Mouse (Mus musculus) adrenal gland, postnatal 25 days (tissue): ENCODE data around the gene Gm49387. TPM values are rescaled to one million over a fixed set of nuclear protein-coding genes. Genes with fewer than 3 reads are reported as not detected.
A peak's percentile ranks its signal among the peaks of the same experiment; 100 is the strongest.

Source experiments
- DNase-seq: peaks from one replicate; pipeline ENCODE4 v3.0.0; 2021; ENCODE audit warnings: mixed read lengths
- total RNA-seq: library from RNA; stranded (reverse); gene quantifications from 2 replicates; pipeline ENCODE4 v1.2.3, GENCODE M21; 2021

Gm49387 gene
- total RNA-seq, 1 experiment from 2014 or later, result 1.2 TPM

DNA sequence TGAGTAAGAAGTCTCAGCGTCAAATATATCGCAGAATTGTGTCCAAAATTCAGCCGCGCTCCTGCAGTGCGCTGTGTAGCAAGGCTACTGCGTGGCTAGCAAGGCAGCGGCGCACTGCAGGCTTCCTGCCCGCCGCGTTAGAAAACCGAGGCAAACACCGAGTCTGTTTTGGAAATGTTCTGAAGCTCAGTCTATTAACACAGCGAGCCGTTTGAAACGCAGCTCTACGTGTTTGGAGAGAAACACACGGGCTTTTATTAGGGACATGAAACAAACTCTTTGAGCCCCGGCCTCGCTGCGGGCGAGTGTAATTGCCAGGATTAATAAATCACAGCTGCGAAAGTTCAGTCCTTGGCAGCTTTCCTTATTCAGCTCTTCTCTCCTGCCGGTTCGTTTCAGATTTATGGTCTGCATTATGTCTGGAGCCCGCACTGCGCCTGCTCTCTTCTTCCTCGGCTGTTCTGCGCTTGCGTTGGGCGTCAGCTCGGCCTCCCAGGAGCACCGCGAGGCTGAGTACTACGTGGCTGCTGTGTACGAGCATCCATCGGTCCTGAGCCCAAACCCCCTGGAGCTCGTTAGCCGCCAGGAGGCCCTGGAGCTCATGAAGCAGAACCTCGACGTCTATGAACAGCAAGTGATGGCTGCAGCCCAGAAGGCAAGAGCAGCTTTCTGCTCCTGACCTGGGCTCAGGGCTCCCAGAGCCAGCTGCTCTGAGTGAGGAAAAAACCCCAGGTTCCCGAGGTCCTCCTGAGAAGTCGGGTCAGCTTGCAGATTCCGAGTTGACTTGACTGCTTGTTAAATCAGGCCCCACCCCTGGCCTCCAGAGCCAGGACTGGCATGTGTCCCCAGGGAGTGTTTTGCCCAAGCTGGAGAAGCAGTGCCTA, 21.2 kb upstream of the Gm49387 start:
- peak; percentile 81 for DNase-seq

DNA sequence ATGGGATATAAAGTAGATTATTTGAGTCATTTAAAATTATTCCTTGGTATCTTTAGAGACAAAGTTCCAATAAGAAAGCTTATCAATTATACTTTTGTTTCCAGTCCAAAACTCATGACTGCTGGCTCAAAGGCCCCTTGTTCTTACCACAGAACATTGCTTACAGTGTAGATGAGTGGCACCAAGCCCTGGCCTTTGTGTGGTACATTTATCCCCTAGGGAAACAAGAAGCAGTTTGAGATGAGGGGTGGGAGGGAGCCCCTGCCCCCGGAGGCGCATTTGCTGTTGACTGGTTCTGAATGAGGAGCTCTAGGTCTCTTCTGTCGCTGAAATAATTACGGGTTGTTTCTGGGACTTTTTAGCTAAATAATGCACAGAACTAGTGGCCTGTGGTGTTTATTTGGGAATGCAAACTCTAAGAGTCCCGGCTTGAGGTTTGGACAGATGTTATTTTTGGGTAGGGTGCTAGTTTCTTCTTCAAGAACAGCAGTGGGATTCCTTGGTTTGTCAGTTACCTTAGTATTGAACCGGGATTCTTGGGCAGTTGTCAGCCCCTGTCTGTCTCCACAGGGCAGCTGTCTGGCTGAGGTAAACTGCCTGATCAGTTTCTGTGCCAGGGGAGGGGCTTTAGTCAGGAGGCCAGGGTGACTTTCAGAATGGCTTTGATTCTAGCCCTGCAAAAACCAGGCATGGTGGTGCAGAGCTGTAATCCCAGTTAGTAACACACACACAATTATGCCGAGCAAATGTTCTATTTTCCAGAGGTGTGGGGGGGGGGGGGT, 19.8 kb upstream of the Gm49387 start:
- no peak for DNase-seq

DNA sequence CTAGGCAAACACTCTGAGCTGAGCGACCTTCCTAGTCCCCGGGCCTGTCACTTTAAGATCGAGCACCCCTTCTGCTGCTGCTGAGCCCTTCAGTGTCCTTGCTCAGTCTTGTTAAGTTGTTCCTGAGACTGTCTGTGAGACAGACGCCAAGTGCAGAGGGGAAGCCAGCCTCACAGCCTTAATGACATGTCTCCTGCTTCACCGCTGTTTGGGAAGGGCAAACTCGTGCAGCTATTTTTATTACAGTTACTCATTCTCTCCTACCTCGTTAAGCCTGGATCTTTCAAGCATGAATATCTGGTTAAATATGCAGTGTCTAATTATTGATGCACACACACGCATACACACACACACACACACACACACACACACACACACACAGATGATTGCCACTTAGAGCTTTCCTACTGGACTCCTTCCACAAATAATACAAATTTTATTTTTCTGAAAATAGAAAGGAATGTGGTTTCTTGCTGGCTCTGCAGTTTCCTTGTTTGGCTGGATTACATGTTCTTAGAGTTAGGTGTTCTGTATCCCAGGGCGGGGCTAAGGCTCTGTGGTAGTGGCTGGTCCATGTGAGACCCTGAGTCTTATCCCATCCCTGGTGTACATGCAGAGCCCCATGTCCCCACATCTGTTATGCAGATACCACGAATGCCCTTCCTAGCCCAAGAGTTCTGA, 19.0 kb upstream of the Gm49387 start:
- DNase-seq, result peak; percentile 38

DNA sequence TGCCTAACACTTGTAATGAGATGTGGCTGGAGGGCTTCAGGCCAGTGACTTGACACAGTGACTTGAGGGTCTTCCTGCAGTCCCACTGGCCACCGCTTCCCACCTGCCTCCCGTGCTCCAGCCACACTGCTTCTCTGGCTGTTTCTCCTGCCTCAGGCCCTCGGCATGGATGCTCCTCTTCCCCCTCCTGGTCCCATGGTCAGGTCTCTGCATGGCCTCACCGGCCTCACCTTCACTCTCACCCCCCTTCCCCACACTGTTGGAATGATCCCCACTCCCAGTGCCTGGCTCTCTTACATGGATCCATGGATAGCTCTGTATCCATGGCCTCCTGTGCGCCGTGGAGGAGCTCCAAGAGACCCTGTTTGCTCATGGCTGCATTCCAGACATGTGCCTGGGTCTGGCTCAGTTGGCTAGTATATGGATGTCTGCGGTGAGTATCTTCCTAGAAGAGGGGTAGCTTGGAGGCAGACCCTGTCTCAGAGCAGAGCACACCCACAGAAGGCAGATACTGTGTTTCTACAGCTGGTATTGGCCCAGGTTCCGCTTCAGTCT, 17.5 kb upstream of the Gm49387 start:
- DNase-seq, result no peak

DNA sequence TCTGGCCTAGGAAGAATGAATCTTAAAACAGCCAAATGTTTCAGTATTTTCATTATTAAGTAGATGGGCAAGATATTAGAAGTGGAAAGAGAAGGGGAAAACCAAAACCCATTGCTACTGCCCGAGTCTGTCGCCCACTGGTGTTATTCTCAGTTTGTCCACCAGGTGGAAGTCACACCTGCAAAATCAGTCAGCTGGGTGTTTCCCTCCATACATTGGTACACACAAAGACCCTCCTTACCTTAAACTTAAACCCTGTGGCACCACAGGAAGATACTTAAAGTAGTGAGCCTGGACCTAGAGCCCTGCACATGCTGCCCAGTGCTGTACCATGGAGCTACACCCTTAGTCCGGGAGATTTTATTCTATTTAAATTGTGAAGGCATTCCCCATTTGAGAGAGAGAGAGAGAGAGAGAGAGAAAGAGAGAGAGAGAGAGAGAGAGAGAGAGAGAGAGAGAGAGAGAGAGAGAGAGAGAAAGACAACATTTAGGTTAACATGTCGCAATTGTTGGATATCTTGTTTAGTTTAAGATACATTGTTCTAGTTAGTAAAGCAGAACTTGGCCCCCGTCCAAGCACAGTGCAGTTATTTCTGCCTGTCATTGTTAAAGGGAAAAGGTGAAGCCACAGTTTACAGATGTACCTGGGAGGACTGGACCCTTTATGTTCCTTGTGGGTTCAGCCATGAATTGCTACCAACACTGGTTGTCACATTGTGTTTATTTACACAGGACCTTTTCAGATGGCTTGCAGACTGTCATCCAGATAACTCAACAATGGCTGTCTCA, 16.4 kb upstream of the Gm49387 start:
- DNase-seq, result peak; percentile 60

DNA sequence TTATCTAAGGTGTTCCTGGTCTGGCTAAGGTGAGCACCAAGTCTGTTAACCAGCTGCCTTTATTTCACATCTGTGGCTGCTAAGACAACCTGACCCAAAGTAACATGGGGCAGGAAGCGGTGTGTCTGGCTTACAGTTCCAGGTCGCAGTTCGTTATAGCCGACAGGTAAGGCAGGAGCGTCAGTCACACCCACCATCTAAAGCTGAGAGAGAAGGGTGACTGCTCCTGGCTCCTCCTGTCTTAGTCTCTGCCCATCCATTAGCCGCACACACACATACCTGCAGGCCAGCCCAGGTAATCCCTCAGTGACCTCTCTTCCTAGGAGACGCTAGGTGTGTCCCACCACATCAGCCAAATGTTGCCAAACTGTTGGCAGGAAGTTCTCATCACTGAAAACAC, 15.7 kb upstream of the Gm49387 start:
- no peak for DNase-seq

DNA sequence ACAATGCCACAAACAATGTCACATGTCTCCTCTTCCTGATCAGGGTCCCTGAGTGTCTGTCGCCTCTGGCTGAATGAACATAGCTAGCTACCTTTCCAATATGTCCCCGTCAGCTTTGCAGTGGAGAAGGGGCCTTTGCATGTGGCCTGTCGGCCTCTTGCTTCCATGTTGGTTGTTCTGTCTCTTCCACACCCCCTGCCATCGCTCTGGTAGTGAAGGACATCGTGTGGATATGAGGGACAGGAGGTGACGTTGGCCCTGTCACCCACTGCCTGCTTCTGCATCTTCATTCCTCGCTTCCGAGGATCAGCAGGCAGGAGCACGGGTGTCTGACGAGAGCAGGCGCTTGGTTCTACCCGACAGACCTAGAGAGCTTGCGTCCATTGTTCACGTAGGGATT, 14.7 kb upstream of the Gm49387 start:
- no peak for DNase-seq

DNA sequence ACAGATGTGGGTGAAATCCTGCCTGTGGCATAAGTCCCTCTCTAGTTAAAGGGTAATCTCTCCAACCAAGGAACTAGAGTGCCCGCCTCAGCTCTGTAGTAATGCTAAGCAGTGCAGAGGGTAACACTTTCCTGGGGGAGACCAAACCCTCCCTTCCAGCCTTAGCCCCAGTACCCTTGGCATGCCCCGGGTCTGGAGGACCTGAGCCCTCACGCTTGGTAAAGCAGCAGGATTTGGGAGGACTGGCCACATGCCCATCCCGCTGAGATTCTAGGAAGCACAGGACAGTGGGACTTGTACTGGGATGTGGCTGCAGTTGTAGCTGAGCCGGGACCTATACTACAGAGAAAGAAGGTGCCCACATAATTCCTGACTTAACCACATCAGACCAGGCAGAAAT, 14.1 kb upstream of the Gm49387 start:
- DNase-seq, result no peak

DNA sequence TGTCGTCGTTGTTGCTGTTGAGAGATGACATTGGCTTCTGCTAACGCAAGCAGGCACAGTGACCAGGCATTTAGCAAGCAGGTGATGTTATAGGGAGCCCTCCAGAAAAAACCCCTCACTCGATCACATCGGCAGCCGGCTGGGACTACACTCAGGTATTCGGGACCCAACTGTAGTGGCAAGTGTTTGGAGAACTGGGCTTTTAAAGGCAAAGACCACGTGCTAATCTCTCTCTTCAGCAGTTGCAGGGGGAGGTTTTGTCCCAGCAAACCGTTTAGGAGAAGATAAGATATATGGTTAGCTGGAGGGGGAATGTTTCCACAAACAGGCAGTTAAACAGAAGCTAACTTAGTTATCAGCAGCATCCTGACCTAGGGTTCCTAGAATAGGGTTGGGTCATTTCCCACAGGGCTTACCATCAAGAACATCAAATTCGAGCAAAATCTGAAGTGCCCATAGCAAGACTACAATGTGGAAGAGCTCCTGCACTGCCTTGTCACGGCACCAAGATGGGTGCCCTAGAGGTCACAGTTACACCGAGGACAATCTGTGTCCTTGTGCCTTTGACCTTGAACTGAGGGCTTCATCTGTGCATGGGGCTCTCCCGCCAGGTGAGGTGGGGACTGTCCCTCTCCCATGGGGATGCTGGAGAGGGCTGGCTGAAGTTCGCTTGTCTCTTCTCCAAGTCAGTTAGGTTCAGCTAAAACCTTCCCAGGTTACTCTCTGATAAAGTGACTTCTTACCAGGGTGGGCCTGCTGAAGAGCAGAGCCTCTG, 12.6 kb upstream of the Gm49387 start:
- no peak for DNase-seq

DNA sequence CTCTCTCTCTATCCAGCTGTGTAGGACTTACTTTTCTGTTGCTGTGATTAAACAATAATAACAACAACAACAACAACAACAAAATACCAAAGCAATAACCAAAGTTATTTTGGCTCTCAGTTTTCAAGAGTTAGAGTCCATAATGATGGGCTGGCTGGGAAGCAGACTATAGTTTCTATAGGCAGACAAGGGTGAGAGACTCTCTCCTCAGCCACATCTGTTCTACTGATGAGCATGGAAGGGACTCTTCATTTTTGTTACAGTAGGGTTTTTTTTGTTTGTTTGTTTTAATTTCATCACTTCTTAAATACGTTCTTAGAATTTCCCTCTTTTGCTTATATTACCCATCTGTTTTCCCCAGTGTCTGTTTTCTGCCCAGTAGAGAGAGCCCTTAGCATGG, 11.9 kb upstream of the Gm49387 start:
- DNase-seq, result no peak

DNA sequence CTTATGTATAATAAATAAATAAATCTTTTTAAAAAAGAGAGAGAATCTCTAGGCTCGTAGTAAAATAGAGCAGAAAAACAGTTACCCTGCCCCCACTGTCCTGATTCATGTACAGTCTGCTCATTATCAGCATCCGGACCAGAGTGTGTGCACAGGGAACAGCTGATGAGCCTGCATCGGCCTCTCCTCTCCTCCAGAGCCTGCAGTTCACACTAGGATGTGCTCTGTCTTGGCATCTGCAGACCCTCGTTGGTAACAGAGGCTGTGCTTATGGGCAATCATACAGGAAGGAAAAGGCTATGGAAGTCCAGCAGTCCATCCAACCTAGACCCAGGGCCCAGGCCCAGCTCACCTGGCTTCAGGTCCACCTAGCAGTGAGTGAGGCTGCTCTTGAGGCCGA, 11.4 kb upstream of the Gm49387 start:
- DNase-seq, result no peak

DNA sequence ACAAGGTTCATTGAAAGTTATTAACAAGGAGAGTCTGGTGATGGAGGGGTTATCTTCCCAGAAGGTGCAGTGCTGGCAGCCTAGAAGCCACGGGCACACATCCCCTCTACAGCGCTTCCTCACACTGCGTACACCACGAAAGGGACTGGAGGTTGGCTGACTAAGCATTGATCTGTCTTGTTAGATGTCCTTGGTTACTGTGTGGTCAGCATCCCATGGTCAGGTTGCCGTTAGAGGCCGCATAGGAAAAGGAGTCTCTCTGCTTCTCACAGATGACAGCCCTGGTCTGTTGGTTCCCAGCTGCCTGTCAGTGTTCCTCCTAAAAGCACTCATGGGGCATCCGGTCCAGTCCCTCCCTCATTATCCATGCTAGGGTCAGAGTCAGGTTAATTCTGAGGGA, 10.5 kb upstream of the Gm49387 start:
- DNase-seq, result no peak

DNA sequence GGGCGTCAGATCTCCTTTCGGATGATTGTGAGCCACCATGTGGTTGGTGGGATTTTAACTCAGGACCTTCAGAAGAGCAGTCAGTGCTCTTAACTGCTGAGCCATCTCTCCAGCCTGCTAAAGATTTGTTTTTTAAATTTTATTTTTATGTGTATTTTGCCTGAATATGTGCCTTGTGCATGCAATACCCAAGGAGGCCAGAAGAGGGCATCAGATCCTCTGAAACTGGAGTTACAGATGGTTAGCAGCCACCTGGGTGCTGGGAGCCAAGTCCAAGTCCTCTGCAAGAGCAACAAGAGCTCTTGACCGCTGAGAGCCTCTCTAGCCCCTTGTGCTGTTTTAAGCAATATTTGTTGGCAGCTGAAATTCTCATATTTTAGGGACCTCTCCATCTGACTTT, 9.7 kb upstream of the Gm49387 start:
- DNase-seq, result no peak

DNA sequence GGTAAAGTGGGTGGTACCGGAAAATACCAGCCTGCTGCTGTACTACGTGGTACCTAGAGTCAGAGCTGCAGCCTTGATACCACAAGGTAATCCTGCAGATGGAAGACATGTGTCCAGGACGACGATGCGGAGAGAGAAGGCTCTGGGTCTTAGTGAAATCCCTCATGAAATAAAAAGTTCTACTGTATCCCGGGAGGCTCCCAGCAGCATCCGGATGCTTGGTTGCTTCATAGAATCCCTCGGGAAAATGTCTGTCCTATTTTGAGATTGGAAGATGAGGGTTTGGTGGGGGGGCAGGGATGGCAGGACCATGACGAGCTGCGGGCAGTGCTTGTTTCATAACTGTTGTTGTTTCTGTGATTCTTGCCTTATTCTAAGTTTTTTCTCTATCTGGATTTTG, 7.3 kb upstream of the Gm49387 start:
- no peak for DNase-seq

DNA sequence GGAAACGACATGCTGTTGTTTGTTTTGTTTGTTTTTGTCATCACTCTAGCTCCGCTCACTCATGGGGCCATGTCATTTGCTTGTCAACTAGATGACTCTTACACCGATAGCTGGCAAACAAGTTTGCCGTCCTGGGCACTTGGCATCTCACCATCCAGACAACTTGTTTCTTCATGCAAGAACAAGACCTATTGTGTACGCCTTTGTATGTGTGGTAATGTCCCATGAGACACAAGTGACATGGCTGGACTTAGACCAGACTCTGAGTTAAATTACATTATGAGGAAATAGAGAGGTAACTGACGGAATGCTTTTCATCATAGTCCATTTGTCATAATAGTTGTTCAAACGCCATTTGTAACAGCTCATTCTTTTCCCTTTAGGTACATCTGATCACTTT, 5.2 kb upstream of the Gm49387 start:
- DNase-seq, result no peak

DNA sequence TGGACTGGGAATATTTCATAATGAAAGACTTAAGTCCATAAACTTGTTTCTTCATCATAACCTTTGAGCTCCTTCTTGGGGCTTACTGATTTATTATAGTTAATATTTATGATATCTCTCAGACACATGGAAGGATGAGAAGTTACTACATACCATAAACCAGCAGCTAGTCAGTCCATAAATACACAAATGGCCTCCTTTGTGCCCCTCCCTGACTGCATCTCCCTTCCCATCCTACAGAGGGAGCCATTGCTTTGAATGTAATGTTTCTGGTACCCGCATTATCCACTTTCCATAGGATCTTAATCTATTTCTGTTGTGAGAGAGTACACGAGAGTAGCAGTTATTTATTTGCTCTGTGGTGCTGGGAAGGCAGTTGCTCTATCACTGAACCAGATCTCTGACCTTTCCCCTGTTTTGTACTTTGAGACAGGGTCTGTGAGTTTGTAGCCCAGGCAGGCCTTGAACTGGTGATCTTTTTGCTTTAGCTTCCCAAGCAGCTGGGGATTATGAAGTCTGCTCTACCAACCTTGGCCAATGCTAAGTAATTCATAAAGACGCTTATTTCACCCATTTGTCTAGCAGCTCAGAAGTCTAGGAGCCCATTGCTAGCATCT, 4.4 kb upstream of the Gm49387 start:
- no peak for DNase-seq

DNA sequence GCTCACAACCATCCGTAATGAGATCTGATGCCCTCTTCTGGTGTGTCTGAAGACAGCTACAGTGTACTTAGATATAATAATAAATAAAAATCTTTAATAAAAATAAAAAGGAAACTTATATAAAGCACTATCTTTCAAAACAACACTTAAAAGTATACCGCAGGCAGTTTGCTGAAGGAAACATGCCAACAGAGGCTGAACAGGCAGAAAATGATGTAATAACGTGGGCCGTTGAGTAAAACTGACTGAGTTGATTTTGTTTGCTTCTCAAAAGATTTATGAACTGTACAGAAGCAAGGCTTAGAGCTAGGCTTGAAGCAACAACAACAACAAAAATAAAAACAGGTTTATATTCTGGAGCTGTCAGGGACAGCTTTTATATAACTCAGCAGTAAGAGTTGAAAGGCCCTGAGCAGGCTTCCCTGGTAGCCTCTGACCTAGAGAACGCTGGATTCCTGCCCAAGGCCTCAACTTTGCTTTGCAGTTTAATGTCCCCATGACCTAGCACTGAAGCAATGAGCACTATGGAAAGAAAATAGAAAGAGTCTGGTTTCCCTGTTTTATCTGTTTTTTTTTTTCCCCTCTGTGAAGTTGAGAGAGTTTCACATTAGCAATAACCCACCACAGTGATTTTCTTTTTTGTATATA, 3.6 kb upstream of the Gm49387 start:
- DNase-seq, result peak; percentile 76

DNA sequence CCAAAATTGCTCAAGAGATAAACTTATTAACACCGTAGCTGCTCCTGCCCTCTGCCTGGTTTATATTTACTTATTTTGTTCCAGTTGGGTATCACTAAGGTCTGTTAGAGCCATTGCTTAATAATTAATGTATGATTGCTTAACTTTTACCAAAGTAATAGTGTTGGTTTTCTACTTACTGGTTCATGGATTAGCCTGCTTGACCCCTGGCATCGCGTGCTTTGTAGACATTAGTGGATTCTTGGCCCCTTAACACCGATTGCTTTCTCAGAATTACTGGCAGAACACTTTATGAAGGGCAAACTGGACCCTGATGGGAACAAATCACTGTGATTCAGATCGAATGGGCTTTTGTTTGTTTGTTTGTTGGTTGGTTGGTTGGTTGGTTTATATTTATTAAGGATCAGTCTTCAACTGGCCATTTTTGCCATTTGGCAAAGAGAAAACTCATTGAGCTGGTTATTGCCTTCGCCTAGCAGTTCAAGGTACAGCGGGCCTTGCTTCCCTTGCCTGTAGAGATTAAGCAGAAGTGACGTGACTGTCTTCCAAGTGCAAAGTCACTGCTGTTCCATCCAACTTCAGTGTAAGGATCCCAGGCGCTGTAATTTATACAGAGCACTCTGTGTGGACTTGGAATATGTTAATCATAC, 953 bp upstream of the Gm49387 start:
- no peak for DNase-seq

DNA sequence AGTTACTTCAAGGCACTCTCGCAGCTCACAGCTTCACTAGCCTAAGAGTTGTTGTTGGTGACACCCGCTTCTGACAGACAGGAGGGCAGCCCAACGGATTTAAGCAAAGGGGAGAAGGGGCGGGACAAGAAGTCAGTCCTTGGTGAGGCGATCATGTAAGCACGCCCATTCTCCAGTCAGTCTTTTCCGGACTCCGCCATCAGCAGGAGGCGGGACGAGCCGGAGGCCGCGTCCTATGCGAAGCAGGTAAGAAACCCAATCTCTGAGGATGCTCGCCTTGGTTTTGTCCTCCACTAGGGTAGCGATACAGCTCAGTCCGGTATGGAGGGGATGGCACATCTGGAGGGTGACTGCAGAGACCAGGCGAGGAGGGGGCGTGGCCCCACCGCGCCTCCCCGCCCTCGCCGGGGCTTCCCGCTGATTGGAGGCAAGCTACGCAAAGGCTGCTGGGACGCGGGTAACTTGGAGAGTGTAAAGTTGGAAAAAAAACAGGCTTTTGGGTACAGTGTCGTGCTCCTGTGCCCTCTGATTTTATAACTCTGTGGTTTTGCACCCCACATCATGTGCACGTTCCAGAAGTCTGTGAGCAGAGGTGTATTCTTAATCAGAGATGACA, 320 bp upstream of the Gm49387 start, which contains the start of the genes Btd and Hacl1:
Btd (plus strand) TSS at position 139 of the 616 bp plus-strand sequence.
Hacl1 (minus strand) TSS at position 397 of the 616 bp plus-strand sequence.
- DNase-seq, result peak; percentile 82
